Mouse (Mus musculus): ENCODE measurements around the gene Ppm1b.

Ppm1b gene

DNA sequence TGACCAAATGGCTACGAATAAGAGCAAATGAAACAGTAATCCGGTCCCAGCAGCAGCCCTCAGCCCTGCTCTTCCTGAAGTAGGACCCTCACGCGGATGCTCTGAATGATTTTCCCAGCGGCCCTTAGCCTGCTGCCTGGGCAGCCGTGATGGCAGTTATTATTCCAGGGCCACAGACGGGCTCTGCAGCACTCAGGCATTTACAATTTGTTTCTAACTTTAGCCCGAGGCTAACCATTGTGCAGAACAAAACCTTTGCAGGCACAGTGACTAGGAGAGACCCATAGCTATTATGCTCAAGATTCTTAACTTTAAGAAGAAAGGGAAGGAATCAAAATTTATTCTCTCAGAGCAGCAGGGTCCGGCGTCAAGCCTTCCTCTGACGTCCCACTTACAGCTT is 115.8 kb downstream of the Ppm1b start:
- no peak for DNase-seq (ENCODE audit: low spot score)

DNA sequence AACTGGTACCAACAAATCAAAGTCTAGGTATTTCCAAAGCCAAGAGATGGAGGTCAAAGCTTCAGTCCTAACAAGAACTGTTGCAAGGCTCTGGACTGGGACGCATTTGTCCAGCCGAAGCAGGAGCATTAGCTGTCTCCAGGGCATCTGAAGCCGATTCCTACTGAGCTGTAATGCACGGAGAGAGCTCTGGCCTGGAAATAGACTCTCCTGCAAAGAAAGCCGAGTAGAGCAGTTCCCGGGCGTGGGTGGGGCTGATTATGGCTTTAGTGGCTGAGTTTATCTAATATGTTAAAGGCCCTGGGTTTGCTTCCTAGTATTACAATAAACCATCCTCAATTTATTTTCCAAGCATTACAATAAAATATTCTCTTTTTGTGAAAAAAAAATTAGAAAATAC is 116.7 kb downstream of the Ppm1b start:
- no peak for DNase-seq (ENCODE audit: low spot score)

Data from embryo, embryonic 10 days (tissue).